Mouse (Mus musculus): Measurements from ENCODE around the gene Ppfia3.
A peak's percentile ranks its signal among the peaks of the same experiment; 100 is the strongest.
"Not testable (repeated sequence)": the region's sequence is repeated elsewhere in the genome, so short reads cannot be mapped to it uniquely, and the experiment has no call there.

Ppfia3 gene

DNA sequence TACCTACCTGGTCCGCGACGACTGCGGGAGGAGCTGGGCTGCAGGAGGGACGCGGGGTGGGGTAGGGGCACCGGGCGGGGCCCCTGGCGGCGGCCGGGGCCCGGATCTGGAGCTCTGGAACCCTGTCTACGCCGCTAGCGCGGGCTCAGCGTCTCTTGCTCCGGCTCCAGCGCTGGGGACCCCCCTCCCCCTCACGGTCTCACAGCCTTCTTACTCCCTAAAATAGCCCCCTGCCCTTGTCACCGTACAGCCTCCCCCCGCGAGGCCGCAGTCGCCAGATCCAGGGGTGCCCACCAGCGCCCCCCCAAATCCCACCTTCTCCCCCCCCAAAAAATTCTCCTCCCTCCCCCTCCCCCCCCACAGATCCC lies at the start of gene Ppfia3:
Ppfia3 (minus strand) TSS at position 368 of the 368 bp plus-strand sequence.
- no peak for DNase-seq (ENCODE audit: extremely low read depth, insufficient read length, low spot score)

DNA sequence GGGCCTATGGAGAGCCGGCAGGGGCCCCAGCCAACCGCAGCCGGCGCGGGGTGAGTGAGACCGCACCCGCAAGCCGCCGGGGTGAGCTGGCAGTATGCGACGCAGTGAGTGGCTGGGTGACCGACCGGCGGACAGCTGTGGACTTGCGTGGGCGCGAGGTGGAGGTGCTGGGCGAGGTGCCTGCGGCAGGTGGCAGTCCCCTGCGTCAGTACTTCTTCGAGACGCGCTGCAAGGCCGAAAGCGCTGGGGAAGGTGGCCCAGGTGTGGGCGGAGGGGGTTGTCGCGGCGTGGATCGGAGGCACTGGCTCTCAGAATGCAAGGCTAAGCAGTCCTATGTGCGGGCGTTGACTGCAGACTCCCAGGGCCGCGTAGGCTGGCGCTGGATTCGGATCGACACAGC lies 48.8 kb upstream of the Ppfia3 start:
- no peak for DNase-seq (ENCODE audit: extremely low read depth, insufficient read length, low spot score)

DNA sequence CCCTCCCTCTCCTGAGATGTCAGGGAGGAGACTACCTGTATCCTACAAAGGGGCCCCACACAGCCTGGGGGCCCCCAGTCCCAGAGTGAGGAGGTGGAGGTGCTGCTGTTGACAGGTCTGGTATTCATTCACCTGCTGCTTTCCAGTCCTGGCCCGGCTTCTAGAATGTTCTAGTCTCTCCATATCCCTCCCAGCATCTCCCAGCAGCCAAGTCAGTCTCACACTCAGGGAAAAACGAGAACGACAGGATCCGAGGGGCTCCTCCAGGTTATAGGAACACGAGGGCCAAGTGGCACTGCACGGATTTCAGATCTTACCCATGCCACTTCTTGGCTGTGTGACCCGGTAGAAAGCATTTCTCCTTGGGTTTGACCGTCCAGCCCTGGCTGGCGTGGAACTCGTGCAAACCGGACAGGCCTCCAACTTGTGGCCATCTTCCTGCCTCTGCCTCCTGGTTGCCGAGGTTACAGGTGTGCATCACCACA lies 48.0 kb upstream of the Ppfia3 start:
- DNase-seq (ENCODE audit: extremely low read depth, insufficient read length, low spot score), result no peak

DNA sequence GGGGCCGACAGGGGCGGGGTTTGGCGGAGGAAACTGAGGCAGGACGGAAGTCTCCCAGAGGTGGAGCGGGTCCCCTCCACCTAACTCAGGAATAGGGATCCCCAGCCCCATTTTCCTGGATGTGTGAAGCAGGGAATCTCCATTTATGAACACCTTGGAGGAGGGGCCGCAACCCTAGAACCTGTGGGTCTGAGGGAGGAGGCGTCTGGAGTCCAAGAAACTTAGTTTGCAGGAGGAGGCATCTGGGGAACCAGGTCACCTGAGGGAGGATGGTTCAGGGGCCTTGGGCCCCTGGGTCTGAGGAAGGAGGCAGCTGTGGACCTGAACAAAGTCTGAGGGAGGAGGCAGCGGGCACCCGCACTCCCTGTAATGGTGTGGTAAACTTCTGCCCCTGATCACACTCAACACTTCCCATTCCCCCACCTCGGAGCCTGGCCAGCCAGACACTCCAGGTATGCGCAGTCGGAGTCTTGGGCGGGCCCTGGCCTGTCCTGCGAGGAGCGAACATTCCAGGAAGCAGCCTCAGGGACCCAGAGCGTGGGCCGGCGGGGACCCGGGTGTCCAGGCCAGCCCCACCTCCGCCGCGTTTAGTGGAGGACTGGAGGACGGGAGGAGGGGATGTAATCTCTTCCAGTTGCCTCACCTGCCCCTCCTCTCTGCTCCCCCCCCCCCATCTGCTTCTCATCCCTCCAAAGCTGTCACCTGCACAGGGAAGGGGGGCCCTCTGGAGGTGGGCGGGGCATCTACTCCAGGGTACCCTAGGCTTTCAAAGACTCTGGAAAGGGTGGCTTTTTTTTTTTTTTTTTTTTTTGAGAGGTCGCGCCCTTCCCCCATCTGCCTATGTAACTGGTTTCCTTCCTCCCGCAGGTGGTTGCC lies 47.3 kb upstream of the Ppfia3 start:
- no peak for DNase-seq (ENCODE audit: extremely low read depth, insufficient read length, low spot score)

DNA sequence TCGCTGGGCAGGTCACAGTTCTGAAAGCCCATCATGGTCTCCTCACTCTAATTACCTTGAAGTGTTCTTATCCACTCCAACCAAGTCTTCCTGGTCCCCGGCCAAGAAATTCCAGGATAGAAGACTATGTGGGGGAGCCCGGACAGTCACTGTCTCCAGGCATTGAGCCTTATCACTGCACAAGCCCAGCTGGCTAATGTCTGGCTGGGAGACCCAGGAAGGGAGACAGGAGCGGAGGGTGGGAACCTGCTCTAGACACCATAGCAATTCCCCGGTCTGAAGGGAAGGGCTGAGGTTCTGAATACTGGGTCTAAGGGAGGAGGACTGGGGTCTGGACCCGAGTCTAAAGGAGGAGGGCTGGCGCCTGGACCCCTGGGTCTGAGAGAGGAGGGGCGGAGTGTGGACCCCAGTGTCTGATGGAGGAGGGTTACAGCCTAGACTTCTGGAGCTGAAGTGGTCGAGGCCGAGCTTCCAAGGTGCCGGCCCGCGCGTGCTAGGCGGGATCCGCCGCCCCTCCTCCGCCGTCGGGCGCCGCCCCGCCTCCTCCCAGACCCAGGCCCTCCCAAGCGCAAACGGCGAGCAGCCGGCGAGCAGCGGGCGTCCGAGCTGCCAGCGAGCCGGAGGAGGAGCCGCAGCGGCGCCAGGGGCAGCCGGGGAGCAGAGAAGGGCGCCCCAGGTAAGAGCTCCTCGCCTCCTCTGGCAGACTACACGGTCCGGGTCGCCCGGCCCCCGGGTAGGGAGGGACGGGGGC lies 46.5 kb upstream of the Ppfia3 start, which contains the start of gene Ntf5:
Ntf5 (plus strand) TSS at position 583 of the 751 bp plus-strand sequence.
- DNase-seq (ENCODE audit: extremely low read depth, insufficient read length, low spot score), result peak; percentile 39

DNA sequence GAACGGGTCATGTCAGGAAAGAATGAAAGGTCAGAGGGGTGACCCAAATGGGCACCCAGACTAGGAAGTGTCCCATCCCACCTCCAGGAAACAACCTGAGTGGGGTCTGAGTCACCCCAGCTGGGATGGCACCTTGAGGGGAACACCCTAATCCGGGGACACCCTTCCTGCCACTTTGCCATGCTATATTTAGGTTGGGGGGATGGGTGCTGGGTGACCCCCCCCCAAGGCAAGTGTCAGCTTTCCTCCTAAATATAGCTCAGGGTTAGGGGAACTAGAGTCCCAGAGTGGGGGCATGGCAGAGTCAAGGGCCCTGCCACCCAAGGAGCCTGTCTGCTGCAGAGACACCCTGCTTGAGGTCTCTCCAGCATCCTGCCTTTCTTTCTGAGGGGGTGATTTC lies 45.6 kb upstream of the Ppfia3 start:
- no peak for DNase-seq (ENCODE audit: extremely low read depth, insufficient read length, low spot score)

DNA sequence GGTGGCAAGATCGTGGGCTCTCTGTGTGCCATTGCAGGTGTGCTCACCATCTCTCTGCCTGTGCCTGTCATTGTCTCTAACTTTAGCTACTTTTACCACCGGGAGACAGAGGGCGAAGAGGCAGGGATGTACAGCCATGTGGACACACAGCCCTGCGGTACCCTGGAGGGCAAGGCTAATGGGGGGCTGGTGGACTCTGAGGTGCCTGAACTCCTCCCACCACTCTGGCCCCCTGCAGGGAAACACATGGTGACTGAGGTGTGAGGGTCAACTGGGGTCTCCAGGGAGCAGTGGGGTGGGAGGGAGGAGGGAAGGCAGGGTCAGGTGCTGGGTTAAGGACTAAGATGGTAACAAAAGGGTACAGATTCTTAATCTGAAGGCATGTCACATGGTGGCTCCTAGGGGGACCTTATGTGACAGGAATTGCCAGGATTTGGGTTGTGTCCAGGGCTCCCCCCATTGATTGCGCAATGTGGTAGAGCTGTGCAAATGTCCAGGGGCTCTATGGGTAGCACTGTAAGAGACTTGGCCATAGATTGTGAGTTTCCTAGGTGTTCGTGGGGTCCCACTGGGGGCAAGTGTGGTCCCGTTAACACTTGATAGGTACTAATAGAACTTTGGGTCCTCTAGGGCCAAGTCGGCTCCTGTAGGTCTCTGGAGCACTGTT lies 42.8 kb upstream of the Ppfia3 start:
- DNase-seq (ENCODE audit: extremely low read depth, insufficient read length, low spot score), result no peak

DNA sequence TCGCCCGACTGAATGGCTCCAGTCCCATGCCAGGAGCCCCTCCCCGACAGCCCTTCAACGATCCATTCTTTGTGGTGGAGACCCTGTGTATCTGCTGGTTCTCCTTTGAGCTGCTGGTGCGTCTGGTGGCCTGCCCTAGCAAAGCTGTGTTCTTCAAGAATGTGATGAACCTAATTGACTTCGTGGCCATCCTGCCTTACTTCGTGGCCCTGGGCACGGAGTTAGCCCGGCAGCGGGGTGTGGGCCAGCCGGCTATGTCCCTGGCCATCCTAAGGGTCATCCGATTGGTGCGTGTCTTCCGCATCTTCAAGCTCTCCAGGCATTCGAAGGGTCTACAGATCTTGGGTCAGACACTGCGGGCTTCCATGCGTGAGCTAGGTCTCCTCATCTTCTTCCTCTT lies 42.1 kb upstream of the Ppfia3 start:
- DNase-seq (ENCODE audit: extremely low read depth, insufficient read length, low spot score), result no peak

DNA sequence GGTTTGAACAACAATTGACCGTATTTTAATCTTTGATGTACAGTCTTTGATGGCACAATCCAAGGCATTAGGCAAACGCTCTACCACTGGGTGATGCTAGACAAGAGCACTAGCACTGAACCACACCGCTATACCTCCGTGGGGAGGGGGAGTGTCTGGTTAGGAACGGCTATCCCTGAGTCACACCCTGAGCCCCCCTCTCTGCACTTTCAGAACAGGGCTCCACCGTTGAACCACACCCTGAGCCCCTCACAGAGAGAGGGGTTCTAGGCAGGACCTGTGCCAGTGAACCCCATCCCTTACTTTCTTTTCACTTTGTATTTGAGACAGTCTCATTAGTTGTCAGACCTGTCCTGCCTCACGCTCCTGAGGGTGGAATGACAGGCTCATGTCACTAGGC lies 41.5 kb upstream of the Ppfia3 start:
- DNase-seq (ENCODE audit: extremely low read depth, insufficient read length, low spot score), result no peak

DNA sequence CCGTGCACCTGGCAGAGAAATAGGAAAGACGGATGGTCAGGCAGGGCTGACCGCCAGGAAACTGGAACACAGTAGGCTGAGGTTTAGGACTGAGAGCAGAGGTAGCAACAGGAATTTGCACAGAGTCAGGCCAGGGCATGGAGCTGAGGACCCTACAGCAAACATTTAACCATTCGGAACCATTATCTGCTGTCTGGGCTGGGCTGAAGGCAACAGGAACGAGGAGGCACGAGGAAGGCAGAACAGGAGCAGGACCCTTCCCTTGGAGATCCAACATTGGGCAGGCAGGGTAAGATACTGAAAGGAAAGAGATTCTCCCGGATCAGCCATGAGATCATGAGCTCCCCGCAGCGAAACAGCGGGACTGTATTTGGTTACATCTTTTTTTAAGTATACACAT lies 41.0 kb upstream of the Ppfia3 start:
- DNase-seq (ENCODE audit: extremely low read depth, insufficient read length, low spot score), result no peak

DNA sequence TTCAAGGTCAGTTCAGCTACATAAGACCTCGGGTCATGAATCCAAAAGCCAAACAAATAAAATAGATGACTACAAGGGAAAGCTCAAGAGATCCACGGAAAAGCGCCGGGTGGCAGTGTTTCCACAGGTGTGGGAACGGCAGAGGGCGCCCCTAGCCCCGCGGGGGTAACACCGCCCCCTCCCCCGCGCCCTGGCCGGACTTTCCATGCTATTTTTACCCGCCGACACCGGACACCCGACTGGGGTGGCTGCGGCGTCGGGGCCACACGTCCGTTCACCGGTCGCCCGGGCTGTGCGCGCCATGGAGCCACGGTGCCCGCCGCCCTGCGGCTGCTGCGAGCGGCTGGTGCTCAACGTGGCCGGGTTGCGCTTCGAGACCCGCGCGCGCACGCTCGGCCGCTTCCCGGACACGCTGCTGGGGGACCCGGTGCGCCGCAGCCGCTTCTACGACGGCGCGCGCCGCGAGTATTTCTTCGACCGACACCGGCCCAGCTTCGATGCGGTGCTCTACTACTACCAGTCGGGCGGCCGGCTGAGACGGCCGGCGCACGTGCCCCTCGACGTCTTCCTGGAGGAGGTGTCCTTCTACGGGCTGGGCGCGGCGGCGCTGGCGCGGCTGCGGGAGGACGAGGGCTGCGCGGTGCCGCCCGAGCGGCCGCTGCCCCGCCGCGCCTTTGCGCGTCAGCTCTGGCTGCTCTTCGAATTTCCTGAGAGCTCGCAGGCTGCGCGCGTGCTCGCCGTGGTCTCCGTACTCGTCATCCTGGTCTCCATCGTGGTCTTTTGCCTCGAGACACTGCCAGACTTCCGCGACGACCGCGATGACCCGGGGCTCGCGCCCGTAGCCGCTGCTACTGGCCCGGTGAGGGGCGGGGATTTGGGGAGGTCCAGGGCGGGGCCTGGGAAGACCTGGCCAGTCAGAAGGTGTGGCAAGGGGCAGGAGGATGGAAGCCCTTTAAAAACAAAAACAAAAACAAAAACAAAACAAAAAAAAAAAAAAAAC lies 39.6 kb upstream of the Ppfia3 start:
- DNase-seq (ENCODE audit: extremely low read depth, insufficient read length, low spot score), result no peak

DNA sequence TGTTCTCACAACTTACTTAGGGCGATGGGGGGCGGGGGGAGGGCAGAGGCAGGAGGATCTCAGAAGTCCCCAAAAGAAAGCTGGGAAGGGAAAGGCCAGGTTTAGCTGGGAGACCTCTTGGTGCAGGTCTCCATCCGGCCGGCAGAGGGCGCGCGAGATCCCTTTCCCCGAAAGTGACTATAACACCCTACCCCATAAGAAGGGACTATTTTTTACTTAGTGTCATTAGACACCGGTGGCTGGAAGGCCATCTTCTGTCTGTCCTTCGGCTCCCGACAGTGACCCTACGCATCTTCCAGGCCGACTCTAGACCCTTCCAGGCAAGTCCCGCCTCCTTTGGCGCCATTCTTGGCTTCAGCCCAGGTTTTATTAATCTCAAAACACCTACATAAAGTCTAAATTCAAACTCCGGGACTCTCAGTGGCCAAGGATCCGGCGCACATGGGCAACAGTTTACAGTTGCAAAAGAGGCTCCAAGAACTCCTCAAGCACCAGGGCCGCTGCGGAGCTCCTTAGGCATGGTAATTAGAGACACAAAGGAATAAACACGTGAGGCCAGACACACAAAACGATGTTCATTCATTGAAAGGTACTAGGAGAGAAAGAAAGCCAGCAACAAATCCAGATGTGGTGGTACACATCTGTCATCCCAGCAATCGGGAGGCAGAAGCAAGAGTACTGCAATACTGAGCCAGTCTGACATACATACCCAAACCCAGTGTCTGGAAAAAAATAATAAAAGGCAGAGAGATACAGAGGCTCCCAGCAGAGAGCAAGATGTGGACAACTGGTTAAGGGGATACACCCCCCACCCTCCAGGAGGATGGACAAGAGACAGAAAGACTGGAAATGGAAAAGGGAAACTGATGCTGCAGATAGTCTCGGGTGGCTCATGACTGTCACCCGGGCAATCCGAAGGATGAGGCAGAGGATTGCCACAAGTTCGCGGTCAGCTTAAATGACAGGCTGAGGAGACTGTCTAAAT lies 38.6 kb upstream of the Ppfia3 start, which contains the start of gene Kcna7:
Kcna7 (plus strand) TSS at position 563 of the 985 bp plus-strand sequence.
- DNase-seq (ENCODE audit: extremely low read depth, insufficient read length, low spot score), result peak; percentile 65

DNA sequence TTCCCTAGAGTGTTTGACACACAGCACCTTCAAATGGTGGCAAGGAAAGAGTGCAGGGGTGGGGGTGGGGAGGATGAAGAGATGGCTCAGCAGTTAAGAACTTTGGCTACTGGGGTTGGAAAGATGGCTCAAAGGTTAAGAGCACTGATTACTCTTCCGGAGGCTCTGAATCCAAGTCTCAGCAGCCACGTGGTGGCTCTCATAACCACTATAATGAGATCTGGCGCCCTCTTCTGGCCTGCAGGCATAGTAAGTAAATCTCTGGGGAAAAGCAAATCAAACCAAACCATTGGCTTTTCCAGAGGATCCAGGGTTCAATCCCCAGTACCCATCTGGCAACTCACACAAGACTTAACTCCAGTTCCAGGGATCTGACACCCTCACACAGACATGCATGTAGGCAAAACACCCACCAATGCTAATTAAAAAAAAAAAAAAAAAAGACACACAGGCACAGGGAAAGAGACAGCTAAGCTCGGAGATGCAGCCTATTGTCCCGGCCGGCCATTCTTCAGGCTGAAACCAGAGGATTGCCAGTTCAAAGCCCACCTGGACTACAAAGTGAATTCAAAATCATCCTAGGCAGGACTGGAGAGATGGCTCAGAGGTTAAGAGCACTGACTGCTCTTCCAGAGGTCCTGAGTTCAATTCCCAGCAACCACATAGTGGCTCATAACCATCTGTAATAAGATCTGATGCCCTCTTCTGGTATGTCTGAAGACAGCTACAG lies 36.9 kb upstream of the Ppfia3 start:
- no peak for DNase-seq (ENCODE audit: extremely low read depth, insufficient read length, low spot score)

DNA sequence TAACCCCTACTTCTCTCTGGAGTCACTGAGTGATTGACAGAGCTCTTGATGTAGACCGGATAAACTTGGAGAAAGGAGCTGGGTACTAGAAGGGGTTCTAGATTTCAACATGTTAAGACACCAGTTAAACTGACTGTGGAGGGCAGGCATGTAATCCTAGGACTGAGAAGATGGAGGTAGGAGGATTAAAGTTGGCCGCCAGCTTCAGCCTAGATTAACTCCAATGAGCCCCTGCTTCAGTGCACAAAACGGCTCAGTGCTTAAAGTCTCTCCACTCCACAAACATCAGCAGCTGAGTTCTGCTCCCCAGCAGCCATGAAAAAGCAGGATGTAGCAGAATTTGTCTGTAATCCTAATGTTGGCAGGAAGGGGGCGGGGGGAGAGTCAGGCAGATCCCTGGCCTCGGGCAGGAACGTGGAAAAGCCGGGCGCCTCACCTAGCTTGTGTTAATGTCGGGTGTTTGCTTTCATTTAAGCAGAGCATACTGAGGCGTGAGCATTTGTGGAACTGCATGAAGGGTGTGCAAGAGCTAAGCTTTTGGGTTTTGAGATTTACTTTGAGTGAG lies 34.8 kb upstream of the Ppfia3 start:
- DNase-seq (ENCODE audit: extremely low read depth, insufficient read length, low spot score), result no peak

DNA sequence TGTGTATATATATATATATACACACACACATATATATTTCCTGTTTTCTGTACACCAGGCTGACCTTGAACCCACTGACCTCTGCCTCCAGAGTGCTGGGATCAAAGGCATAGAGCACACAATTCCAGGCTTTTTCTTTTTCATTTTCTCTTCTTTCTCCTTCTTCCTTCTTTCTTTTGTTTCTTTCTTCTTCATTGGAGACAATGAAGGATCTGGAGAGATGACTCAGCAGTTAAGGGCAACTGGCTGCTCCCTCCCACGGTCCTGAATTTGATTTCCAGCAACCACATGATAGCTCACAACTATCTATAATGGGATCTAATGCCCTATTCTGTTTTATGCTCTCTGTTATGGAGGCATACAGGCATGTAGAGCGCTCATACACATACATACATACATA lies 30.0 kb upstream of the Ppfia3 start:
- no peak for DNase-seq (ENCODE audit: extremely low read depth, insufficient read length, low spot score)

DNA sequence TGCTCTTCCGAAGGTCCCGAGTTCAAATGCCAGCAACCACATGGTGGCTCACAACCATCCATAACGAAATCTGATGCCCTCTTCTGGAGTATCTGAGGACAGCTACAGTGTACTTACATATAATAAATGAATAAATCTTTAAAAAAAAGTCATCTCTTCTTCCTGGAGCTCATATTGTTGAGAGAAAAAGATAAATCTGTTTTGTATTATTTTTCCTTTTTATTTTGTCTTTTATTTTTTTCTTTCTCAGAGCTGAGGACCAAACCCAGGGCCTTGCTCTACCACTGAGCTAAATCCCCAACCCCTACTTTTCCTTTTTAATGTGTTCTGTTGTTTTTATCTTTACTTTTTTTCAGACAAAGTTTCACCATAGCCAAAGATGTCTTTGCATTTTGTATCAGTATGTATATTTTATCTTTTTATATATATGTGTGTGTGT lies 29.5 kb upstream of the Ppfia3 start:
- DNase-seq (ENCODE audit: extremely low read depth, insufficient read length, low spot score), result not testable (repeated sequence)

DNA sequence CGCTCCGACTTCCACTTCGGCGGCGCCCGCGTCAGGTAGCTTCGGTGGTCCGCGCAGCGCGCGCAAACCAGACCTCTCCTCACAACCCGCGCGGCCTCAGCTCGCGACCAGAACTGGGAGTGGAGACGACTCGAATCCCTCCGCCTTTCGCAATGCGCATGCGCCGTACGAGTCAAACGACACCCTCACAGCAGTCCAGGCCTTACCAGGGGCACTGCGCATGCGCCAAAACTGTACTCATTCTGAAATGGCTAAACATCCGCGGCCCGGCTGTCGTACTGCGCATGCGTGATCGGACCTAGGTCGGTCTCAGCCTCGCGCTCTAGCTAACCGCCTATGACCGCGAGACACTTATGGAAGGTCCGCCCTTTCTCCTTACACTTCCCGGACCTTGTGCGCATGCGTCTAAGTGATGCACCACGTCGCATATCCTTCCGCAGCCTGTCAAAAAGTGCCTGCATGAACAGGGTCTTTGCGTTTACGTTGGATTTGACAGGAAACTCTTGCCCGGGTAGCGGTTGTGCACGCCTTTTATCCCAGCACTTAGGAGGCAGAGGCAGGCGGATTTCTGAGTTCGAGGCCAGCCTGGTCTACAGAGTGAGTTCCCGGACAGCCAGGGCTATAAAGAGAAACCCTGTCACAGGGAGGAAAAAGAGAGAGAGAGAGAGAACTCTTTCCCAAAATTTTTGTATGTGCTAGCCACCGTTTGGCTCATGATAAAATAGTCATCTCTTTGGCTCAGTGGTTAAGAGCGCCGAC lies 28.9 kb upstream of the Ppfia3 start, which contains the start of gene Snrnp70:
Snrnp70 (minus strand) TSS at position 165 of the 759 bp plus-strand sequence.
- DNase-seq (ENCODE audit: extremely low read depth, insufficient read length, low spot score), result peak; percentile 99

Data from 3134 (cell line).